Mouse (Mus musculus) brain, embryonic 14.5 days (tissue): ENCODE measurements at regions not wholly inside any gene's neighbourhood (a gene's known extent, or its start where the extent isn't known, plus 50 kb on each side); places are given as distances from the start of the nearest gene placed in this dataset.

Experiments
- CTCF ChIP-seq: fragments of 200-500 bp; IDR thresholded peaks from 2 replicates; pipeline ENCODE4 v1.5.1; 2012; ENCODE audit warnings: inconsistent platforms, mild to moderate bottlenecking, moderate library complexity, borderline replicate concordance; ENCODE audit not compliant: insufficient read depth, insufficient read length; ENCODE audit errors: extremely low read depth
- POLR2A ChIP-seq: fragments of 200-500 bp; IDR thresholded peaks from 2 replicates; pipeline ENCODE4 v1.6.1; 2012; ENCODE audit warnings: mild to moderate bottlenecking, inconsistent platforms, borderline replicate concordance; ENCODE audit not compliant: poor library complexity, insufficient read depth, insufficient read length, severe bottlenecking; ENCODE audit errors: extremely low read depth

- TF ChIP-seq CTCF (no peak), POLR2A (no peak)
Observed at GRCm38 (mm10) chr14:99376652-99377502, 78.4 kb downstream of the Klf5 start.
